In genomic region chr11:3106154-3106553, GRCm38 (mm10) we compare ENCODE assay signal across 21 mouse cellular contexts.
DNase-seq lines count a peak whose midpoint lies in the region; ATAC-seq and TF ChIP-seq lines count a peak whose summit lies in the region.
"Had no signal": no experiment of that assay in that cellular context is flagged by ENCODE, and none has a peak within 500 bp of the region (broad histone marks: within the 10 kb centered on the region; RNA-seq: fewer than 3 reads in every experiment).

No protein-coding gene starts in this region.

- H3K4me2 ChIP-seq in liver, embryonic 15.5 days: peak overlapping the region; percentile 57
- H3K4me2 ChIP-seq: hindbrain, embryonic 12.5 days; lung, embryonic 15.5 days; midbrain, embryonic 12.5 days; neural tube, embryonic 12.5 days had no signal

- TF ChIP-seq POLR2A in thymus, adult 2 months (IDR thresholded peaks at IDR 0.05; ENCODE audit: control insufficient read depth, extremely low read depth, insufficient read depth, low read length, poor library complexity): no peak
- no peak for TF ChIP-seq POLR2A in bone marrow, adult 2 months (IDR thresholded peaks at IDR 0.05; ENCODE audit: borderline replicate concordance, control insufficient read depth, low read depth, low read length)

- peak overlapping the region; percentile 100; the same call in 1 of the 2 replicates for H3K27ac ChIP-seq in thymus, adult 2 months (ENCODE audit: control insufficient read depth, insufficient read depth, low read length)
- peak overlapping the region; percentile 93; the same call in 1 of the 2 replicates for H3K27ac ChIP-seq in bone marrow, adult 2 months (ENCODE audit: control insufficient read depth, insufficient read depth, low read depth, low read length, poor library complexity)
- 0 out of 2 replicates have a peak overlapping the region, but pooled peaks have one; percentile 12 for H3K27ac ChIP-seq in liver, embryonic 15.5 days (replicated peaks)
- H3K27ac ChIP-seq: forebrain, embryonic 10.5 days; heart, adult 2 months; hindbrain, embryonic 12.5 days; left cerebral cortex, adult 2 months; lung, embryonic 15.5 days; midbrain, embryonic 12.5 days; neural tube, embryonic 12.5 days had no signal

- no peak overlapping the region for H3K9ac ChIP-seq in liver, embryonic 15.5 days
- H3K9ac ChIP-seq: forebrain, postnatal 0 days; hindbrain, embryonic 12.5 days; lung, embryonic 15.5 days; midbrain, embryonic 12.5 days; neural tube, embryonic 12.5 days had no signal

- TF ChIP-seq CTCF in thymus, adult 2 months (IDR thresholded peaks at IDR 0.05; ENCODE audit: borderline replicate concordance, control insufficient read depth, extremely low read depth, insufficient read depth, low read length, poor library complexity): no peak
- no peak for TF ChIP-seq CTCF in bone marrow, adult 2 months (IDR thresholded peaks at IDR 0.05; ENCODE audit: control insufficient read depth, insufficient read depth, low read length)

- no peak for ATAC-seq in liver, embryonic 15.5 days (ENCODE audit: insufficient read depth)
- ATAC-seq: forebrain, postnatal 0 days had no signal

- H3K36me3 ChIP-seq in thymus, adult 2 months (ENCODE audit: control insufficient read depth, insufficient read depth, low read length): no peaks in the 10 kb centered on the region
- H3K36me3 ChIP-seq in liver, embryonic 15.5 days (replicated peaks): no peaks in the 10 kb centered on the region
- H3K36me3 ChIP-seq: forebrain, embryonic 10.5 days; hindbrain, embryonic 12.5 days; lung, embryonic 15.5 days; neural tube, embryonic 12.5 days had no signal

- H3K27me3 ChIP-seq in thymus, adult 2 months (ENCODE audit: control insufficient read depth, insufficient read depth, low read length): no peaks in the 10 kb centered on the region
- H3K27me3 ChIP-seq in liver, embryonic 15.5 days: no peaks in the 10 kb centered on the region
- H3K27me3 ChIP-seq: hindbrain, embryonic 12.5 days; lung, embryonic 15.5 days; midbrain, embryonic 12.5 days; neural tube, embryonic 12.5 days had no signal

- H3K4me1 ChIP-seq in thymus, adult 2 months (replicated peaks; ENCODE audit: control insufficient read depth, insufficient read depth, low read length): no peaks in the 10 kb centered on the region
- no peaks in the 10 kb centered on the region for H3K4me1 ChIP-seq in bone marrow, adult 2 months (ENCODE audit: control insufficient read depth, insufficient read depth, low read length)
- H3K4me1 ChIP-seq in liver, embryonic 15.5 days (replicated peaks): no peaks in the 10 kb centered on the region
- H3K4me1 ChIP-seq: forebrain, embryonic 10.5 days; hindbrain, embryonic 12.5 days; lung, embryonic 15.5 days; midbrain, embryonic 12.5 days; neural tube, embryonic 12.5 days had no signal

- WGBS in thymus, adult 2 months: 33% methylated on average over 3 of the region's 3 CpGs
- 29% methylated on average over 3 of the region's 3 CpGs for WGBS in bone marrow, adult 2 months
- 50% methylated on average over 3 of the region's 3 CpGs for WGBS in liver, embryonic 15.5 days (ENCODE audit: insufficient replicate concordance)

- H3K4me3 ChIP-seq in thymus, adult 2 months (ENCODE audit: control insufficient read depth, insufficient read depth, low read length): no peak overlapping the region; the same call in 1 of the 2 replicates
- no peak overlapping the region for H3K4me3 ChIP-seq in bone marrow, adult 2 months (replicated peaks; ENCODE audit: control insufficient read depth, low read depth, low read length)
- H3K4me3 ChIP-seq in liver, embryonic 15.5 days (replicated peaks): peak overlapping the region; percentile 53; the same call in 1 of the 2 replicates
- H3K4me3 ChIP-seq: forebrain, embryonic 10.5 days; heart, adult 2 months; hindbrain, embryonic 12.5 days; left cerebral cortex, adult 2 months; lung, embryonic 15.5 days; midbrain, embryonic 12.5 days; neural tube, embryonic 12.5 days had no signal

- peaks cover 15% of the 10 kb centered on the region for H3K9me3 ChIP-seq in liver, embryonic 15.5 days (replicated peaks)

- no peak for DNase-seq in thymus, adult 2 months
- DNase-seq in thymus, postnatal 36 days: no peak
- no peak for DNase-seq in adrenal gland, postnatal 4 days (ENCODE audit: low spot score in 2 of 2)
- DNase-seq in lung, postnatal 25 days (ENCODE audit: low spot score): no peak
- DNase-seq in natural killer cell, adult 2 months (ENCODE audit: low spot score in 2 of 2): no peak
- DNase-seq: adrenal gland, adult 2 months; cerebellum, adult 11 months; cerebellum, postnatal 10 days; forebrain, postnatal 0 days; gastrocnemius, postnatal 14 days; kidney, adult 18-20 months; retina, postnatal 1 day had no signal

Comparison
In these comparisons a context has a peak if more than half of its experiments do, and no peak if none do; other contexts are left out.
1. H3K27ac ChIP-seq: peak in every context shown above with its lines; median percentile 100 in thymus, adult 2 months; 93 in bone marrow, adult 2 months; 12 in liver, embryonic 15.5 days.